Mouse (Mus musculus): ENCODE results near the gene Tbc1d2b. TPM values are rescaled to one million over a fixed set of nuclear protein-coding genes. Genes with fewer than 3 reads are reported as not detected.

Tbc1d2b gene
- polyA plus RNA-seq, 1 experiment, result 2.9 TPM

DNA sequence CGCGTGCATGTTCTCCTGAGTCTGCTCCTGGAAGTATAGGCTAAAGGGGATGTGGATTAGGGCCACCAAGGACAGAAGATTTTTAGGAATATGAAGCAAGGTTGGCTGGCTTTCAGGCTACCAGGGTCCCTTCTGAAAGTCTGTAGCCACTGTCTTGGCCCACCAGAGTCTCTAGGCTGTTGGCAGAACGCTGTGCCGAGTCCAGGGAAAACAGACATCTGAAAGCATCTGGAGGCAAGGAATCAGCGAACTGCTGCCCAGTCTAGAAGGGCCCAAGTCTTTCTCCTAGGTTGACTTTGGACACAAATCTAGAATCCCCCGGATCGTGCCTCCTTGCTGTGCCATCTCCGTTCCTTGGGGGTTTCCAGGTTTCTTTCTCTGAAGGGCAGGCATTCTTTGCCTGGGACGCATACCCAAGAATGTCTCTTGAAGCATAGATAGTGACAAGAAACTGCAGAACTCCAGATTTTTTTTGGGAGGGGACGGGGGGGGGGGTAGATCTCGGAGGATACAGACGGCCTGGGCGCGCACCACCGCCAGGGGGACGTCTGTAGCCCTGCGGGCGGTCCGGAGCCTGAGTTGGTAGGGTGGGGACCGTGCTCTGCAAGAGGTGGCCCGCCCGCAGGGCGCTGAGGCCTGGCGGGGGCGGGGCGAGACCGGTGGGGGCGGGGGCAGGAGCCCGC, 108.2 kb downstream of the Tbc1d2b start:
- H3K27me3 ChIP-seq (ENCODE audit: control insufficient read depth, insufficient read depth, insufficient read length), result no peaks in the 10 kb centered on the region
- H3K36me3 ChIP-seq (ENCODE audit: control insufficient read depth, insufficient read depth), result no peaks in the 10 kb centered on the region
- H3K79me2 ChIP-seq (ENCODE audit: control insufficient read depth, insufficient read depth), result peaks cover 15% of the 10 kb centered on the region
- peak overlapping the region; percentile 77 for H3ac ChIP-seq (ENCODE audit: control insufficient read depth, insufficient read length)
- TF ChIP-seq POLR2AphosphoS2 (IDR thresholded peaks at IDR 0.05; ENCODE audit: insufficient read length, low read depth) (no peak), MYOD1 (IDR thresholded peaks at IDR 0.05; ENCODE audit: control insufficient read depth in 1 of 3, insufficient read length in 2 of 3, low read depth in 2 of 3) (peak in 1 of 3 experiments; percentile 15), MYOG (IDR thresholded peaks at IDR 0.05; ENCODE audit: control insufficient read depth in 1 of 3, insufficient read depth in 1 of 3, insufficient read length in 2 of 3, low read depth in 2 of 3) (peak in 1 of 3 experiments; percentile 4), E2F4 (IDR thresholded peaks at IDR 0.05; ENCODE audit: insufficient read depth) (no peak), USF1 (IDR thresholded peaks at IDR 0.05; ENCODE audit: low read depth) (no peak)
- peak overlapping the region; percentile 64 for H3K4me2 ChIP-seq (ENCODE audit: low read depth)
- H3K4me3 ChIP-seq, result peak overlapping the region; percentile 76

Other genes starting within 250 kb of the Tbc1d2b start
- gene Ctsh, start 216.7 kb downstream of the Tbc1d2b start, polyA plus RNA-seq (2012; fragmentation: generic; extraction: Trizol), result 3.5 TPM
- gene Morf4l1, start 156.0 kb downstream of the Tbc1d2b start, polyA plus RNA-seq (2012; fragmentation: generic; extraction: Trizol), result 204 TPM
- gene Adamts7, start 107.7 kb downstream of the Tbc1d2b start, polyA plus RNA-seq (2012; fragmentation: generic; extraction: Trizol), result 19.9 TPM